Mouse (Mus musculus): ENCODE data around the gene Anapc2.
"Not testable (repeated sequence)": the region's sequence is repeated elsewhere in the genome, so short reads cannot be mapped to it uniquely, and the experiment has no call there.

Anapc2 gene

DNA sequence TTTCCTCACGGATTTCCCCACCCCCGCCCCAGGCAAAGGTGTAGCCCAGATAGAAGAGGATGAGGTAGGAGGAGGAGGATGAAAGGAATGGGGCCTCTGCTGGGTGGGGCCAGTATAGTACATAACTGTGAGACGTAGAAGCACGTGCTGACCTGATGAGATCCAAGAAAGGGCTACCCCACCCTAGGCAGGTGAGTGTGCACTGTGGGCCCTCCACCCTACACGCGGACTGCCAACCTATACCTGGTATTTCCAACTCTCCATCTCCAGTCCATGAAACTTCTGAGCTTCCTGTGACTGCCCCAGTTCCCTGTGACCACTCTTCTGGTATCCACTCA is 30.9 kb upstream of the Anapc2 start:
- DNase-seq, result no peak

DNA sequence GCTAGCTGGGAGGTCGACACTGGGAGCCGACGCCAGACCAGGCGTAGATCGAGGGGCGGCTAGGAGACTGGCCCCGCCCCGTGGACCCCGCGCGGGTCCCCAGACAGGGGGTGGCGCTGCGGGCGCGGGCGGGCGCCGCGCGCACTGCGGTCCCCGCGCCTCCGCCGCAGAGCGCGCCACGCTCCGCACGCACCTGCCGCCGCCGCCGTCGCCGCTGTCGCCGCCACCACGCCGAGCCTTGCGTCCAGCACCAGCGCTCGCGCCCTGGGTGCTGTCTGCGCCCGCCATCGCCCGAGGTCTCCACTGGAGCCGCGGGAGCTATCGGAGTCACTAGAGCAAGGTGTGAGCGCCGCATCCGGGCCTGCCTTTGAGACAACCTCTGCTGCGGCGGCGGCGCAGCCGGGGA is 30.2 kb upstream of the Anapc2 start, which contains the start of the genes Rnf208 and Cysrt1:
Gene Rnf208 (plus strand): TSS at position 155 of the 406 bp plus-strand sequence.
Gene Cysrt1 (minus strand): TSS at position 352 of the 406 bp plus-strand sequence.
- DNase-seq, result peak; percentile 53

DNA sequence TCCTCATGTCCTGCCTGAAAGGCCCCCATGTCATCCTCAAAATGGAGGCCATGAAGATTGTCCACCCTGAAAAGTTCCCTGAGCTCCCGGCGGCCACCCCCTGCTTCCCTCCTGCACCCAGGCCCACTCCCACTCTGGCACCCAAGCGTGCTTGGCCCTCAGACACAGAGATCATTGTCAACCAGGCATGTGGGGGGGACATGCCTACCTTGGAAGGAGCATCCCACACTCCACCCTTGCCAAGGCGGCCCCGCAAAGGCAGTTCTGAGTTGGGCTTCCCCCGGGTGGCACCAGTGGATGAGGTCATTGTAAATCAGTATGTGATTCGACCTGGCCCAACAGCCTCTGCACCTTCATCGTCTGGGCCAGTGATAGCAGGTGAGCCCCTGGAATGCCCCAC is 28.9 kb upstream of the Anapc2 start:
- DNase-seq, result no peak

DNA sequence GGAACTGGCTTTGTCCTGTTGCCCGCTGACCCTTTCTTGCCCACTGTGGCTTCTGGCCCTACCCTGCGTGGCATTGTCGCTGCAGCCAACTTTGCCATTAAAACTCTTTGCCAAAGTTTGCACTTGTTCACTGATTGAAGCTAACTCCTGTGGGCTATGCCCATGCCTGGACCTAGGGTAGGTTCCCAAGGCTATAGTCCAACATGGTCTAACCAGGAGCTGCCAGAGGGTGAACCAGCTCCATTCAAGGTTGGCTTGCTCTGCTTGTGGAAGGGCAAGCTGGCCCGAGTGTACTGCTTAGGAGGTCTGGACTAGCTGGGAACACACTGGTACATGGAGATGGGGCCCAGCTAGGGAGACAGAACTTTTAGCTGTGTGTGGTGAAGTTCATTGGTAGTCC is 28.1 kb upstream of the Anapc2 start:
- DNase-seq, result no peak

DNA sequence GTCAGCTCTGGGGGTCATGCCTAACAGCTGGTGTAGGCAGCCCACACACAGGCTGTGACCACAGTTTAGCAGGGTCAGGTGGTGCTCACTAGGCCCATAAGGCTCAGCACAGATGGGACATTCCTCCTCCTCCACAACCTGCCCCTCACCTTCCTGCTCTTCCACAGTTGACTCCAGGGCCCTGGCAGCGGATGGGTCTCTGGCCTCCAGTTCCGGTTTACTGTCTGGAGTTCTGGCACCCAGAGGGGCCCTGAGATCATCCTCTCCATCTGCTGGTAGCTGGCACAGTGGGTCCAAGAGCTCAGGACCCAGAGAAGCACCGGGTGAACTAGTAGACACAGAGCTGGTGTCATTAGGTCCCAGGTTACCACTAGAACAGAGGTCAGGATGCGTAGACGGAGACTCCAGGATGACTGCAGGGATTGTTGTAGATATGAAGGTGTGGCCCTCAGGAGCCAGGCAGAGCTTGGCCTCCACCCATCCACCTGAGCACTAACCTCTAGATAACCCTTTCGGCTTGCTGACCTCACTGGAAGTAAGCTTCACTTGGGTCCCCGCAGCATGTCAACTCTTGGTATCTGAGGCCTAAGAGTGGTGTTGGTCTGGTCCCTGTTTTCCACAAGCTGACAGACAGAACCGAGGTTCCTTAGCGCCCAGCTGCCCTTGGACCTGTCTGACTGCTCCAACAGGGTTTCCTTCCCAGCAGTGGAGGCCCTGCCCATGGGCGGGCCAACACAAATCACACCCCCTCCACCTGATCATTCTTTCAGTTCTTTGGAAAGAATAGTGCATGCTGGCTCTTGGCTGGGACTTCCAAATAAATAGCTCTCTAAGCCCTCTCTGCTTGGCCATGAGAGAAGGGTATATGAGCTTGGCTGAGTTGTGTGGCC is 25.9 kb upstream of the Anapc2 start, which contains the start of gene AL732309.1:
Gene AL732309.1 (minus strand): TSS at position 681 of the 890 bp plus-strand sequence.
- DNase-seq, result no peak

DNA sequence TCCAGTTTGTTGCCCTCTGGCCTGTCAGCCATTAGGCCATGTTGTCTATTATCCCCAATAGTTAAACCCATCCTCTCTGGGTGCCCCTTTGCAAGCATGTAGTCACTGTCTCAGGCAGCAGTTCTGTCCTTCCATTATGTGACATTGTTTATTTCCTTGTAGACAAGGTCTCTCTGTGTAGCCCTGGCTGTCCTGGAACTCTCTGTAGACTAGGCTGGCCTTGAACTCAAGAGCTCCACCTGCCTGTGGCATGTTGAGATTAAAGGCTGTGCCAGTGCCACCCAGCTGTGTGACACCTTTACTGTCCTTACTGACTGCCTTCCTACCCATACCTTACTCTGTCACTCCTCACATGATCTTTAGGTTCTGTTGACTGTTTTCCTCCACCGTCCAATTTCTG is 19.9 kb upstream of the Anapc2 start:
- DNase-seq, result no peak

DNA sequence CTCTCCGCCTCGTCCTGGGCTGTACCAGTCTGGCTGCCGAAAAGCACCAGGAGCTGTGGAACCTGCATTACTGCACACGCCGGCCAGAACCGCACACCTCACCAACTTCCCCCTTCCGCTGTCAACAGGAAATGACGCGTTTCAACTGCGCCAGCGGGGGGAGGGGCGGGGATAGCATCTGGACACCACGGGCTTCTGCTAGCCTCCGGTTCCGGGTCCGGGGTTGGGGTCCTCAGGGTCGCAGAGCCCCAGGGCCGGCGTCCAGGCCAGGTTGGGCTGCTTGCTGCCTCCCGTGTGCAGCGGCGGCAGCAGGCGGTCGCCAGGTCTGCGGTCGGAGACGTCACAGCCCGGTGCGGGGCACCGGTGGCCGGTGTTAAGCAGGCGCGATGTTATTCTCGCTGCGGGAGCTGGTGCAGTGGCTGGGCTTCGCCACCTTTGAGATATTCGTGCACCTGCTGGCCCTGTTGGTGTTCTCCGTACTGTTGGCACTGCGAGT is 16.9 kb upstream of the Anapc2 start, which contains the start of gene Tmem203:
Gene Tmem203 (plus strand): TSS at position 156 of the 496 bp plus-strand sequence.
- peak; percentile 88 for DNase-seq

DNA sequence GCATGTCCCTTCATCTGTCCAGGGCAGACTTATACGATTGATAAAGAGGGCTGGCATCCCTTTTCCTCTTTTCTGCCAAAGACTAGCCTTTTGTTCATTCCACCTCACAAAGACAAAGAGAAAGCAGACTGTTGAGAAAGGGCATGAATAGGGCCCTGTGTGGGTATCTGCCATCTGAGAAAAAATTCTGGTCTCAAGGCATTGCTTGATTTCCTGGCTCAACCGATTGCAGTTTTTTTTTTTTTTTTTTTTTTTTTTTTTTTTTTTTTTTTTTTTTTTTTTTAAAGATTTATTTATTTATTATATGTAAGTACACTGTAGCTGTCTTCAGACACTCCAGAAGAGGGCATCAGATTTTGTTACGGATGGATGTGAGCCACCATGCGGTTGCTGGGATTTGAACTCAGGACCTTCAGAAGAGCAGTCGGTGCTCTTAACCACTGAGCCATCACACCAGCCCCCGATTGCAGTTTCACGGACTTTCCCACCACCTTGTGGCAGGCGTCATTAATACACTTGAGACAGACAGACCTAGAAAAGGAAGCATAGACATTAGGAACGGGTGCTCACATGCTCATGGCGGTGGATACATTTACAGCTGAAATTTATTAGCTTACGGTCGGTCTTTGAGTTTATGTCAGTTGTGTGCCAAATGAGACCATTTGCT is 15.7 kb upstream of the Anapc2 start:
- DNase-seq, result not testable (repeated sequence)

DNA sequence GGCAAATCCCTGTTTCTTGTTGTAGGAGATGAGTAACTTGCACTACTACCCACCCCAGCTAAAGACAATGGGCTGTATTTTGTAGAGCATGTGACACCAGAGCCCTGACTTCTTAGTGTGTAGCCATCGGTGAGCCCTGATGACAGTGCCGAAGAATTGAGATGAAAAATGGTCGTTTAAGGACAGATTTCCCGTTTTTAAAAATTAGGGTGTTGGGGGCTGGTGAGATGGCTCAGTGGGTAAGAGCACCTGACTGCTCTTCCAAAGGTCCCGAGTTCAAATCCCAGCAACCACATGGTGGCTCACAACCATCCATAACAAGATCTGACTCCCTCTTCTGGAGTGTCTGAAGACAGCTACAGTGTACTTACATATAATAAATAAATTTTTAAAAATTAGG is 15.0 kb upstream of the Anapc2 start:
- DNase-seq, result not testable (repeated sequence)

DNA sequence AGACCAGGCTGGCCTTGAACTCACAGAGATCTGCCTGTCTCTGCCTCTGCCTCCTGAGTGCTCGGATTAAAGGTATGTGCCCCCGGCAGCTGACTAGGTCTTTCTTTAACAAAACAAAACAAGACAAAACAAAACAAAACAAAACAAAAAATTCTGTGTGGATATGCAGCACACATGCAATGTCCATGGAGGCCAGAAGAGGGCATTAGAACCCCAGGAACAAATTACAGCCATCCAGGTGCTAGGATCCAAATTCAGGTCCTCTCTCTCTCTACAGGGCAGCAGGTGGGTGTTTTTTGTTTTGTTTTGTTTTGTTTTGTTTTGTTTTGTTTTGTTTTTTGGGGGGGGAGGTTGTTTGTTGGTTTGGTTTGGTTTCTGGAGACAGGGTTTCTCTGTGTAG is 13.4 kb upstream of the Anapc2 start:
- DNase-seq, result no peak

DNA sequence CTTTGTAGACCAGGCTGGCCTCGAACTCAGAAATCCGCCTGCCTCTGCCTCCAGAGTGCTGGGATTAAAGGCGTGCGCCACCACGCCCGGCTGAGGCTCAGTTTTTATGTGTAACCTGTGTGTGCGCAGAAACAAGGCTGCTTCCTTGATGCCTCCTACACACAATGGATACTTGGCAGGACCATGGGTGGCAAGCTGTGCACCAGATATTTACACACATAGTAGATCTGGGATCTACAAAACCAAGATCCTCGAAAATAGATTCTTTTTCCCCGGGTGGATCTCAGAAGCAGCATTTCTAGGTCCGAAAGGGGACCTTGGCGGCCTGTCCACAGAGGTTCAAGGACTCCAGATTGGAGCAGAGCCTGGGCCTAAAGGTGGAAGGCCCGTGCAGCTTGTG is 10.4 kb upstream of the Anapc2 start:
- no peak for DNase-seq

DNA sequence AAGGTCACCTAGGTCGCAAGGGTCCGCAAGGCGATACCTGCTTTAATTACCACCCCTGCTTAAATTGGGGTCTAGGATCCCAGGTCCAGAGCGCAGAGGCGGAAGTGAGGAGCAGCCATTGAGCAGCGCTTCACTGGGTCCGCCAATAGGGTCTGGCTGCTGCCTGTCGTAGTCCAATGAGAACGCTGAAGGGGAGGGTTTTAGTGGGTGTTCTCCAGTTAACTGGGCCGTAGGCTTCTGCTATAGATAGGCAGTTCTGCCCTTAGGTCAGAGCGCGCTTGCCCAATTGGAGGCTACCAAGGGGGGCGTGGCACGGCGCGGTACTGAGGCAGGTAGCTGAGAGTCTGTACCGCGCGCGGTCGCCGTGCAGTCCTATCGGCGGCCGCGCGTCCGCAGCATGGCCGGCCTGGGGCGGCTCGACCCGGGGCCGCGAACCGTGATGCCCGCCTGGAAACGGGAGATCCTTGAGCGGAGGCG is 9.9 kb upstream of the Anapc2 start, which contains the start of gene Tprn:
Gene Tprn (plus strand): TSS at position 328 of the 477 bp plus-strand sequence.
- peak; percentile 97 for DNase-seq

DNA sequence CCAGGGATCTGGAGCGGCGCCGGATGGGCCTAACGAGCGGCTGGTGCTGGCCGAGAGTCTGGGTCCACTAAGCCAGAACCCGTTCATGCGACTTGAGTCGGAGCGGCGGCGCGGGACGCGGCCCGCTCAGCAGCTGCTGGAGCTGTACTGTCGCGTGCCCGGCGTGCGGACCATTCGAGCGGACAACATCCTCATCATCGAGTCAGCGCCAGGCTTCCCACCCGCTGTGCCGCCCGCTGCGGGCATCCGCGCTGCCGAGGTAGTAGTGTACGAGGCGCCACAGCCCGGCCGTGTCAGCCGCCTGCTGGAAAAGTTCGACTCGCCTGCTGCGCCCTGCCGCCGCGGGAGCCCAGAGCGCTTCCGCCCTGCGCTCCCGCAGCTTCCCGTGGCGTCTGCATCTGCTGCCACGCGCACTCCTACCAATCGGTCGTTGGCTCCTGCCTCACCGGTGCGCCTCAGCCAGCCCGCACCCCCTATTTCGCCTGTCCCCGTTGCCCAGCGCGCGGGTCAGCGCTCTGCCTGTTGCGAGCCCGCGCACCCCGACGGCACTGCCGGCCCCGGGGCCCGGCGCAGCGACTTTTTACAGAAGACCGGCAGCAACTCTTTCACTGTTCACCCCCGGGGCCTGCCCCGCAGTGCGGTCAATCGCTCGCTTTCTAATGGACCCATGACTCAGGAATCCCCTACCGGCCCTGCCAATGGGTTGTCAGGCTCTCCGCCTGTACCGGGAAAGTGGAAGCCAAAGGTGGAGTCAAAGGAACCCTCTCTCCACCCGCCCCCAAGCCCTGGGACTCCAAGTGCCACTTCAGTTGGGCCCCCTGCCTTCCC is 9.3 kb upstream of the Anapc2 start:
- no peak for DNase-seq

DNA sequence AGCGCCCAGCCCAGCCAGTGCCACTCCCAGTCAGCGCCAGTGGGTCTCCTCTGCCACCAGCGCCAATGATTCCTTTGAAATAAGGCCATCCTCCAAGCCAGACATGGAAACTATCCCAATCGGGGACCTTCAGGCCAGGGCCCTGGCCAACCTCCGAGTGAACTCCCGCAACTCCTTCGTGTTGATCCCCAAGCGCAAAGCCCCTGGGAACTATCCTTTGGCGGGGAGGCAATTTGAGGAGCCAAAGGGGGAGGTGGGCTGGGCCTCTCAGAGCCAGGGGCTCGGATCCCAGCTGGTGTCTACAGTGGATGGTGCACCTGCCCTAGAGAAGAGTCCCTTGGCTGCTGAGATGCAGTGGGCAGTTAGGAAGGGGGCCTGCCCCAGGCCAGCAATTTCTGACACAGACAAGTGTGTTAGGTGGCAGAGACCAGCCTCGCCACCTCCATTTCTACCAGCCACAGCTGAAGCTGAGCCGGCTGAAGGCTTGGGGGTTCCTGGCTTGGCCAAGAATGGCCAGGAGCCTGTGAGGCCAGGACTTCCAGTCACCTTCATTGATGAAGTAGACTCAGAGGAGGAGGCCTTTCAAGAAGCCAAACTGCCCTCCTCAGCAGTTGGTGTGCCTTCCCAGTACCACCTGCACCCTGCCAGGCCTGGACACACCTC is 8.5 kb upstream of the Anapc2 start:
- DNase-seq, result no peak

DNA sequence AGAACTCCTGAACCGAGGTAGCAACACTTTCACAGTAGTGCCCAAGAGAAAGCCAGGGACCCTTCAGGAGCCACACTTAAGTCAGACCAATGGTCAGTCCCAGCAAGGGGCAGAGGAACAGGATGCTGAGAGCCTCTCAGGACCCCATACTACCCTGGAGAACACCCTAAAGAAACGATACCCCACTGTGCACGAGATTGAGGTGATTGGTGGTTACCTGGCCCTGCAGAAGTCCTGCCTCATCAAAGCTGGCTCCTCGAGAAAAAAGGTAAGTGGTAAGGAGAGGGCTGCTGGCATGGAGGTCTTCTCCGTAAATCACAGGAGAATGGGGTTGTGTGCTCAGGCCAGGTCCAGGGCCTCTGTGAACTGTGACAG is 8.0 kb upstream of the Anapc2 start:
- no peak for DNase-seq

DNA sequence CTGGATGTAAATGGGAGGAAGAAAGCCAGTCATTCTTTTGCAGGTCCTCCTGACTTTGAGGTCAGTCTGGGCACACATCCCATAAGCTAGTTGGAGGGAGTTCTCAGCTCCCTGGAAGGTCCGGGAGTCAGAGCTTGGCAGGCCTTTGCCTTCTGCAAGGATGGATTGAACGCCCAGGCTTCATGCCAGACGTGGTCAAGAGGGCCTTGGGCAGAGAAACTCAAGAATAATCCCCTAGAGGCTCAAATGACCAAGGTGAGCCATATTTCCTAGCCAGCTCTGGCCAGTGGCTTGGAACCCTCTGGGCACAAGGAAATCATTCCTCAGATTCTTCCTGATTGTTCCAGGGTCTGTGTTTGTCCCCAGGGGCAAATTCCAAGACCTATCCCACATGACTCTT is 7.4 kb upstream of the Anapc2 start:
- DNase-seq, result no peak

DNA sequence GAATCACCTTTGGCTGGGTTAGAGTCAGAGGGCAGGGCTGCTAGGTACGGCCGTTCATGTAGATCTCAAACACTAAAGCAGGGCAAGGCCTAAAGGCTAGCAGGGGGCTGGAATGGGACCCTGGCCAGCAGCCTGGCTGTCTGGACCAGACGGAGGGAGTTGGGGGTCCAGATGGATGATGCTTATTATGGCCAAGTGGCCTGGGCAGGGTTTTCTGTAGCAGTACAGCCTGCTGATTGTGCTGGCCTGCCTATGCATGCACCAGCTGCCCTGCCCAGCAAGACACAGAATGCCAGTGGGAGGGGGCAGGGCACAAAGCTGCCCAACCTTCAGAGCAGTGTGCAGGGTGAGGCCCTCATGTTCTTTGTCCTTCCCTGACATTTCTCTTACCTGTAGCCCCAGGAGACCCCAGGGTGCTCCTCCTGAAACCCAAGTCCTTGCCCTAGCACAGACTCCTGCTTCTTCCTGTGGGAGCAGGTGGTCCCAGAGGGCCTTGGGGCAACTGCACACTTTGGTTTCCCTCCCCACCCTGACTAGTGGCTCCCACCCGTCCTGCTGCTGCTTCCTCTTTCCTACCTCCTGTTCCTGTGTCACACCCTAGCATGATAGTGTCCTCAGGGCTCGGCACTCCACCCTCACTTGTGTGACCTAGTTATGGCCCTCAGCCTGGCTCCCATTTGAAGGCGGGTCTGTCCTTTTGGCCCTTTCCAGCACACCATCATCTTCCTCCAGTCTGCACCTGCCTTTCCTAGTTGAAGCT is 6.2 kb upstream of the Anapc2 start:
- DNase-seq, result no peak

DNA sequence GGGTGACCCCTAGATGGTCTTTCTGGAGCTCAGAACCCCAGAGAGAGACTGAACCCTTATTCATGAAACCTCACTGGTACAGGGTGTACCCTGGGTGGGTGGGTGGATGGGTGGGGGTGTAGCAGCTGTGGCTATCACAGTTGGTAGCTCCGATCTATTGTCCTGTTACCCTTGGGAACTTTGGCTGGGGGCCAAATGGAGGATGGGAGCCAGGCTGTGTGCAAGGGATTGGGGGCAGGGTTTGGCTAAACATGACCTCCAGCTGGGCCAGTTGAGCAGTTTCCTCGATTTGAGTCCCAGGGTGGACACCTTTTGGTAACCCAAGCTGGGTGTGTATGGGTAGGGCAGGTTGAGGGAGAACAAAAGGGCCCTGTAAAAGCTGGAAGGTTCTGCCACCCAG is 5.6 kb upstream of the Anapc2 start:
- peak; percentile 75 for DNase-seq

DNA sequence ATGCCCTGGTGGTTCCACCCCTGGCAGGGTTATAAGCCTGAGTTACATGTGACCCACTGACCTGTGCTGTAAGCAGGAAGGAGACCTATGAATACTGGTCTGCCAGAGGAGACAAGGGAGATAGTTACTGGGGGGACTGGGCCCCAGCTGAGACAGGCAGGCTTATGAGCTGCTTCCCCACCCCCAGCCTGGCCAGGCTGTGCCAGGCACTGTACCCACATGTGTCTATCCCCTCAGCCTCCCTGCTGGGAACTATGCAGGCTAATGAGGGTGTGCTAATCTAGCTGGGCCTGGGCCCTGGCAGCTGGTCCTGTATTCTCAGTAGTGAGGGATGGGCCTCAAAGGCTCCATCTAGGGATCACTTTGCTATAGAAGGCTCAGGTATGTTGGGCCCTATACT is 5.0 kb upstream of the Anapc2 start:
- DNase-seq, result no peak

DNA sequence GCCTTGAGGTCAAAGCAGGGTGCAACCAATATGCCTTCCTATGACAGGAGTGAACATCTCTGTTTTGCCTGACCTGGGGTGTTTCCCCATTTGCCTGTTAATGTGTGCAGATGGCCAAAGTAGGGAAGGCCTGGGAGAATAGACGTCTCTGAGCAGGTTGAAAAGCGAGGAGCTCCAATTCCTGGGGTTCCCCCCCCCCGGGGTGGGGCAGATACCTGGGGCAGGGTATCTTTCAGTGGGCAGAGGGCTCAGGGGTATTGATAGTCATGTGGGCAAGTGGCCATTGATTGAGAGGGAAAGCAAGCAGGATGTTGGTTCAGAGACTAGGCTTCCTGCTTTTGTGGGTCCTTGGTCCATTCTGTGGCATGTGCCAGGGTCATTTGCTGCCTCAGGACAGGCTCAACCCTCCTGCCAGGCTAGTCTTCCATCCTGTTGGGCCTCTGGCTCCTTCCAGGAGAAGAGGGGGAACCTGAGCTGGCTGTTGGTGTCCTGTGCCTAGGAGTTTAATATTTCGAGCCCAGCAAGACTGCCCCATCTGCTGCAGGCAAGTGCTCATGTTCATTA is 4.5 kb upstream of the Anapc2 start:
- no peak for DNase-seq

DNA sequence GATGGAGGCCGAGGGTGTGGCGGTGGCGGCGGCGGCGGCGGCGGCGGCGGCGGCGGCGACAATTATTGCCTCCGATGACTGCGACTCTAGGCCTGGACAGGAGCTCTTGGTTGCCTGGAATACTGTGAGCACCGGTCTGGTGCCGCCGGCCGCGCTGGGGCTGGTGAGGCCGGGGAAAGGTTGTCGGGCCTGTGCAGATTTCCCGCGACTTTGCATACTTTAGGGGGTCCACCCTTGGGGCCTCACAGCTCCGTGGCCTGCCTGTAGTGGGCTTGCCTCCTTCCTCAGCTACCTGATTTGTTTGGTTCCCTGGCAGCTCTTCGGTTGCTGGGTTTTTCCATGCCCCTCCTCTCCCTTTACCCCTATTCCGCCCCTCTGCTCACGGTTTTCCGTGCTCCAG is 237 bp downstream of the Anapc2 start:
- DNase-seq, result no peak
